Mouse (Mus musculus) adrenal gland, postnatal 10 days (tissue): ENCODE results near the gene Hsd17b7. TPM values are rescaled to one million over a fixed set of nuclear protein-coding genes. Genes with fewer than 3 reads are reported as not detected.

Source experiments
- DNase-seq: peaks from one replicate; pipeline ENCODE4 v3.0.0; 2021; ENCODE audit warnings: mixed read lengths
- total RNA-seq, 2 experiments: library from RNA; stranded (reverse); gene quantifications; 2 replicates each; pipeline ENCODE4 v1.2.3; 2021

Gene Hsd17b7
- total RNA-seq, 2 experiments from 2014 or later = 9.6 to 12.4 TPM

DNA sequence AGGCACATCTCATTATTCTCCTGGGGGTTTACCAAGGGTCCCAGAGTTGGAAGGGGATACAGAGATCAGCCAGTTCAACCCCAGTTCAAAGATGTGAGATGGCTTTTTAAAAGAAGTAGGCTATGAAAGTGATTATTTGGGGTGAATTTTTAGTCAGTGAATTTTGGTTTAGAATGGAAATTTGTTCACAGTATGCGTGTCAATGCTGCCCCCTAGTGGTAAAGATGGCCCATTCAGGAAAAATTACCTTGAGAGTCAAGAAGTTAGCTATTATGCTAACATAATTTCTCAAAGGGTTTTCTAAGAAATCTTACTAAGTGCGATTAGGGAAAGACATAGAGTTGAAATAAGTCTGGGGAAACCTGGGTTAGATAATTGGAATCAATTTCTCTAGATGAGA is 29.7 kb downstream of the Hsd17b7 start:
- peak; percentile 68 for DNase-seq

DNA sequence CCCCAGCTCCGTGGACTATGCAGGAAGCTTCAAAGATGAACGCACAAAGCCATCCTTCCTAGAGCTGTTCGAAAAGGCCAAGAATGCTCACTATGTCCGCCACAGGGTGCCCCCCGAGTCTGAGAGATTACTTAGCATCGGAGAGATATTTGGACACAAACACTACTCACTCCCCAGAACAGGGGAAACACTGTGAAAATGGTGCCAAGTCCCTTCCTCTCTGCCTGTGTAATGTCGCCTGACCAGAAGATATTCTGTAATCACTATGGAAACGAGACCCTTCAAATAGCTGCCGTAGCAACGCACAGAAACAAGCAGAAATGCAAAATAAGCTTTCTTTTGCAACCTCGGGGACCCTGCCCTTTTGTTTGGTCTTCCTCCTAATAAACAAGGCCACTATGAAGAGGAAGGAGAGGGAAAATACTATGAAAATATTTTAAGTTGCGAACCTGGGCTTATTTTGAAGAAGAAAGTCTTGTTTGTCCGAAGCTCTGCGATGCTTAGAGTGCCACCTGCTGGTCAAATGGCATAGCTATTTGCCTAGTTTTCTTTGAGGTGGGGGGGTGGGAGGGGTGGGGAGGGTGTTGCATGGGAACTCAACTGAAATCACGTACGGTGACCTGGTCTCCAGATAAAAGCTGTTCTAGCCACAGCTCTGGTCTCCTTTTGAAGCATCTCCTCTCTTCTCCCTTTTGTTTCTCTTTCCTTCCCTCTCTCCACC is 34.9 kb downstream of the Hsd17b7 start:
- peak; percentile 64 for DNase-seq

DNA sequence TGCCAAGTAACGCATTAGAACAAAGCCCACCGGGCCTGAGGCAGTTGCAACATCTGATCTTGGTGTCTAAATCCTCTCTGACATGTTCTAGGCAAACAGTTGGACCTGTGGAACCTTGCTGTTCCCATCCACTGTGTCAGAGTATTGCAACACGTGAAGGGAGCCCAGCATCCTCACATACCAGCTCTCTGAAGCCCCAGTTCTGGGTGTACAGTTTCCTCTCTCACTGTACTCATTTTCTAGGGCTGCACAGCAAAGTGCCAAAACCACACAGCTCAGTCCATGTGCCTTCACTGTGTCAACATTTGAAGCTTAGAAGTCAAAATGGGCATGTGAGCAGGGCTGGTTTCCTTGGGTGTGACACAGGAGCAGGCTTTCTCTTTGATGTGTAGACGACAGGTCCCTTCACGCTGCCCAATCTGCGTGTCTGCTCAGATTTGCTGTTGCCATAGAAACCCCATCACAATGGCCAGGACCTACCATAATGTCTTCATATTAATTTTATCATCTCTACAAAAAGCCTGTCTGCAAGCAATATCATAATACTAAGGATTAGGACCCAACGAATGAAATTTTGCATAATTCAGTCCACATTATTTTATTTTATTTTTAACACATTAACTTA is 36.8 kb downstream of the Hsd17b7 start:
- no peak for DNase-seq

DNA sequence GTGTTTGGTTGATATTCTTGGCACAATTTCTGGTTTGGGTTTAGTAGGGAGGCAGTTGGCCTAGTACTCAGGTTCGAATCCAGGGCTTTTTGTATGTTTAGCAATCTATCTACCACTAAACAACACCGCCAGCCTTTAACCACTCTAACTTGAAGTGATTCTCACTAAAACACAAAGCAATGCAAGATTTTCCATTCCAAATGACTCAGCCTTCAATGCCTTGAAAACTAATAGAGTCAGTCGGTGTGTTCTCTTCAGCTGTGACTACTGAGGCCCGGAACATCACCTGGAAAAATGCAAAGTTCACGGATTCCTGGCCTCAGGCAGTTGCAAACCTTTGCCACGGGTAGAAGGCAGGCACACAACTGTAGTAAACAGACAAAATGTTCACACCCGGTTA is 37.3 kb downstream of the Hsd17b7 start:
- no peak for DNase-seq

DNA sequence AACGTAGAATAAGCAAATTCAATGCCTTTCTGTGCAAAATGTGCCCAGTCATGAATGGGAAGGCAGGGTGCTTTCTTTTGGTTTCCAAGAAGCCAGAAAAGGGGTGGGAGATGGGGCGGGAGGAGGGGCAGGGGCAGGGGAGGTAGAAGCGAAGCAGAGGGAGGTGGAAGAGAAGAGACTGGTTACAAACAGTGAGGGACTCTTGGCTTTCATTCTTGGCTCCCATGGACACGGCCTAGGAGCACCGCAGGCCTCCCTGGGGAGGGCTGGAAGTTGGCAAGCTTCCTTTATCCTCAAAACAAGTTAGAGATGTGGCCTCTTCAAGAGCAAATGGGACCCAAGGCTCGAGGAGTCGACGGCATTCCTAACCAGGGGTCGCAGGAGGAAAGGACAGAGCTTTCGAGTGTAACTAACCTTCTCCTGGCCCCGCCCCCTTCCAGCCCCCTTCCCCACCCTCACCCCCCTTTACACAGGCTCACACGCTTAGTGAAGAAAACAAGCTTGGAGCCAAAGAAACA is 40.5 kb downstream of the Hsd17b7 start, which contains the start of gene Ccdc190:
Ccdc190 (plus strand) TSS at position 195 of the 518 bp plus-strand sequence.
- DNase-seq = peak; percentile 74

DNA sequence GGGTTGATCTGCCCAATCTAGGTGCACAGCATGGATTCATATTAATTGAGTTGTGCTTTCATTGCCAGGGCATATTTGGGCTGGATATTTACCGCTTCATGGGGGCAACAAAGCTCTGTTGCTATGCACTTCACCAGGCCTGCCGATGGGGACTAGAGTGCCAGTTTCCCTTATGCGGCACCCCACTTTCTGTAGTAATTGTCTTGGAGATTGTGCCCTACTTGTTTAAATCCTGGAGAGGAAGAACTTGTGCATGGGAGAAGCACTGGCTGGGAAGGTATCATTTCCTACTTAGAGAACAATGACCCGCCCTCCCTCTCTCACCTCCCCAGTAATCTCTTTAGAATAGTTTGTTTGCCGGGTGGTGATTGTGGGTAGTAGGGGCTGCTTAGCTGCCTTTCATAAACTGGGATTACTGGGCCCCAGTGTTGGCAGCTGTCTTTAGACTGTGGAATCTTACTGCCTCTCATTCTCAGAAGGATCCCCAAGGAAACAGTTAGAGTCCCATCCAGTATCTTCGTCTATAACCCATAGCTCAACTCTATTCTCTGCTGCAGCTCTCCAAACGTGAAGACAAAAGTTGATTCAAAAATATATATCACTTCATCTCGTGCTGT is 41.2 kb downstream of the Hsd17b7 start:
- no peak for DNase-seq

DNA sequence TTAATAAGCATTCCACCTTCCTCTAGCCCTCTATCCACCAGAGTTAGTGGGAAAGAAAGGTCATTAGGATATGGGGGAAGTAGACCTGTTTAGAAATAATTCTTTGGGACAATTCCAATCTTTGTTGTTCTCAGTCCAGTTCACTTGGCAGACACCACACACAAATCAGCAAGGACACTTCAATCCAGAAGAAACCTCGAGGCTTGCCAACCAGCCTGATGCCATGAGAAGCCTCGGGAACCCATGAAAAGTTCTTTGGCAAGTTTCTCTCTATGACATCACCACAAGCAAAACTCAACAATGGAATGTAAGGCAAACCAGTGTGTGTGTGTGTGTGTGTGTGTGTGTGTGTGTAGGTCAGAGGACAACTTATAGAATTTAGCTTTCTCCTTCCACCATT is 44.5 kb downstream of the Hsd17b7 start:
- DNase-seq = peak; percentile 53

DNA sequence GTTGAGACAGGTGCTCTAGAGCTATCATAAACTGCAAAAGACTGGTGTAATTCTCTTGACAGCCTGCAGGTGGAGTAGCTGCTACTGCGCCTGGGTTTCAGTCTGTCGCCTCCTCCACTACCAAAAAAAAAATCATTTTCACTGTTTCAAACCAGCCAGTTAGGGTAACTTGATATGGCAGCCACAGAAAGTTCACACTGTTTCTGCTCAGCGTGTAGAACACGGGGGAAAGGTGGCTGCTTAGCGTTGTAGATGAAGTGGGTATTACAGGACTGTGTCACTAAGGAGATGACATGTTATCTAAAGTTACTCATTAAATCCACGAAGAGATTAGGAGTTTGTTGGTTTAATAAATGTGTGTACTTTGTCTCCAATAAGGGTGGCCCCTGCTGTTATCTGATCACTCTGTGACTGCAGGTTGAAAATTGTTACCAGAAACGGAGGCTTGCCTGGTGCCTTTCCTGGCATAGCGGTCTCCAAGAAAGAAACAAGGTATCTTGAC is 47.3 kb downstream of the Hsd17b7 start:
- peak; percentile 59 for DNase-seq

DNA sequence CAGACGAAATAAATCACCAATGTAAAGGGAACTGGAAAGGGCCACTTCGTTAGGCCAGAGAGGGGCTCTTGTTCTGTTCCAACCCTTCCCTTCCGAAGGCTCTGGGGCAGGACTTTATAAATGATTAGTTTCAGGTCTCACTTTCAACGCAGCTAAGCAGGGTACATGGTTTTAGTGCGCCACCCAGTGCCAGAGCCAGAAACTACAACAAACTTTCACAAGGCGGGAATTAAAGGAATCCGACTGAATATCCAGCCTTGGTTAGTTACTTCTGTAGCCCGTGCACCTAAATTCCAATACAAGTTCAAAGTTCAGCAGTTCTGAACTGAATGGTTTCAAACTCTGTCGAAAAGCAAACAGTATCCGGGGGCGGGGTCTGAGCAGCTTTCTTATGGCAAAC is 49.8 kb downstream of the Hsd17b7 start:
- DNase-seq = peak; percentile 88

DNA sequence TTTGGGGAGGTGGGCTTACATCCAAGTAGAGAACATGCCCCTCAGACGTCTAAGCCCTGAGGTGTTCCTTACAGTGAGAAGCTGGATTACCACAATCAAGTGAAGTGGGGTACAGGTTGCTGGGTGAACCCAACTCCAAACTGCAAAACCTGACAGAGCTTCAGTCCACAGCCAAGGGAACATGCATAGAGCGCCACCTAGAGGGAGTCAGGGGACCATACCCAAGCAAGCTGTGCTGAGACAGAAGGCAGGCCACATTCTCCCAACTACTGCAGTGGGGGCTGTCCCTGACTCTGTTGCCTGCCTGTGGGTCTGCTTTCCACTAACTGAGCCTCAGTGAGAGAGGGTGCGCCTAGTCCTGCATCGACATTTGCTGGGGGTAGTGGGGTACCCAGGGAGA is 51.0 kb downstream of the Hsd17b7 start:
- peak; percentile 77 for DNase-seq

DNA sequence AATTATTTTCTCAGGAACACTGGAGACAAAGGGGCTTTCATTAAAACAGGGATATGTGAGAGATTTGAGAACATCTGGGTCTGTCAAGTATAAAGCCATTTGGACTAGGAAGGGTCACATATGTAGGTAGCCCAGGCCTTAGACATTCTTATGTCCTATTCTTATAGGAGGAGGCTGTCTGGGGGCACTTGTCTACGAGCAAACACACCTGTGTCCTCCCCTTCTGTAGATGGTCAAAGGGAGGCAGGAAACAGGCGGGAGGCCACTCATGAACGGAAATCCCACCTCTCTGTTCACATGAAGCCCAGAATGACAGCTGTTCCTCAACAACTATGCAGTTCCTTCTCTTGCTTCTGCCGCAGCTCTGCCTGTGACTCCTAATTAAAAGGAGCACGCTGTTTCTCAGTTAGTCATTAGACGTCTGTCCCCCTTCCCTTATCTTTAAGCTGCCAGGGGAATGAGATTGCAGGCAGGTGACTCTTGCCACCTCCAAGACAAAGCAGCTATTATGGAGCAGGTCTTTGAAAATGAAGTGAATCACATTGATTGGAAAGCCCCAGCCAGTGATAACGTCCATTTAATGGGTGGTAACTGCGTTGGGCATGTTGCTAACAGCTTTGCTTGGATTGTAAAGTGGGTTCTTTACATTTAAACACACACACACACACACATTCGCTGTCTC is 51.8 kb downstream of the Hsd17b7 start:
- DNase-seq = no peak

DNA sequence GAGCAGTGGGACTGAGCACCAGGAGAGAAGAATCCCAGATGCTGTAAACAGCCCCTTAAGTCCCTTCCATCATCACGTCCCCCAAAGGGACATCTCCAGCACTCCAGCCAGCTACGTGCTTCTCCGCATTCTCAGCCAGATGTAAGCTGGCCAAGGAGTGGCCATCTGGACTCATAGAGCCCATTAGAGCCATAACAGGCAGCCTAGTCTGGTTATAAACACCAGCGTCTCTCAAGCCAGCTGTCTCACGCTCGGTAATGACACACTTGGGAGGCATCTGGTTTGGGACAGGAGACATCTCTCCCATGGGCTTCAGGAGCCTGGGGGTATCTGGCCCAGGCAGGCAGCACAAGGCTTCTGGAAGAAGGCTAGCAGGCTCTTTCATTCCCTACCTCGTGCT is 52.4 kb downstream of the Hsd17b7 start:
- DNase-seq = peak; percentile 17

DNA sequence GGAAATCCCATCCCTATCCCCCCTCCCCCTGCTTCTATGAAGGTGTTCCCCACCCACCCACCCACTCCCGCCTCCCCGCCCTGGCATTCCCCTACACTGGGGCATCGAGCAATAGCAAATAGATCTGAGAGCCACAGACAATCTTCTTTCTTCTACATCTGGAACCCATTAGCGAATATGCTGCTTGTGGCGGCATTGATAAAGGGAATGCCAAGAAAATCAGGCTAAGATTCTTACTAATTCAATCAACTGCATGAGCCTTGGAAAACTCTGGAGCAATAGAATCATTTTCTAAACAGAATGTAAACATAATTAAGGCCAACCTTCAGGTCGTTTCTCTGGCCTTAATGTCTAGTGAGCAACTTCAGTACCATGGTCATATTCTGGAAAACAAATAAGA is 57.5 kb downstream of the Hsd17b7 start:
- no peak for DNase-seq

DNA sequence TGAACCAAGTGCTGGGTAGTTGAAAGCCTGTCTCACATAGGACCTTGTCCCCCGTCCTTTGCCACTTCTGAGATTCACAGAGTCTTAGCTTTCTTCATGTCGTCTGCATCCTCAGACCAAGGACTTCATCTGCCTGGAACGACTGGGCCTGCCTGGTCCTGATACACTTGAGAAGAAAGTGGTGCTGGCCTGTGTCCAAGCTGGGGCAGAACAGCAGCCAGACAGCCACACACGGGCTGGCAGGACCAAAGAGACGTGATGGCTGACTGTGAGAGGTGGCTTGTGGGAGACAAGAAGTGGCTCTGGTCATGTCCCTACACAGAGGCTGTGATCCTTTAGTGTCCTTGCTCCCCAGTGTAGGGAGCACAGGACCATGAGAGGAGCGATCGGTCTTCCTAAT is 58.3 kb downstream of the Hsd17b7 start:
- no peak for DNase-seq

DNA sequence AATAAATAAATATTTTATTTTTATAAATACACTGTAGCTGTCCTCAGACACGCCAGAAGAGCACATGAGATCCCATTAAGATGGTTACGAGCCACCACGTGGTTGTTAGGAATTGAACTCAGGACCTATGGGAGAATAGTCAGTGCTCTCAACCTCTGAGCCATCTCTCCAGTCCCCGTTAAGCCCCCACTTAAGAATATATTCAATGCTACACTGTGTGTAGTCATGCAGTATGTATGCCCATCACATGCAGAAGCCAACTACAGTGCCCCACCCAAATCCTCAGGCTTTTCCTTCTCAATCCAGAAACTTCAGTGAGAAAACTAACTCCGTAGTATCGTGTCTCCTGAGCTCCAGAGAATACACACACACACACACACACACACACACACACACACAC is 59.4 kb downstream of the Hsd17b7 start:
- no peak for DNase-seq

DNA sequence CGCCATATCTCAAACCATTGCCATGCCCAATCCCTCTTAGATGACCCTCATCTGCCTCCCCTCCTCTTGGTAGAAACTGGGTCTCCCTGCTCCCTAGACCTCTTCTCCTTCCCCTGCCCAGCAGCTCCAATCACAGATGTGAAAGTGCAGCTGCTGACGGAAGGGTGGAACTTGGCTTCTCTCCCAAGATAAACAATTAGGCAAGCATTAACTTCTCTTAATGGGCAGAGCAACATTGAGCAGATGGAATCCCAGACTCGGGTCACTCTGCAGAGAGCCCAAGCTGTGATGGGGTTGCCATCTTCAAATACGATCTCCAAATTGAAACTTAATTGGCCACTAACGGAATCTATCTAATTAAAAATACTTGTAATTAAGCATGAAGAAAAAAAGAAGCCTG is 59.9 kb downstream of the Hsd17b7 start:
- DNase-seq = no peak

DNA sequence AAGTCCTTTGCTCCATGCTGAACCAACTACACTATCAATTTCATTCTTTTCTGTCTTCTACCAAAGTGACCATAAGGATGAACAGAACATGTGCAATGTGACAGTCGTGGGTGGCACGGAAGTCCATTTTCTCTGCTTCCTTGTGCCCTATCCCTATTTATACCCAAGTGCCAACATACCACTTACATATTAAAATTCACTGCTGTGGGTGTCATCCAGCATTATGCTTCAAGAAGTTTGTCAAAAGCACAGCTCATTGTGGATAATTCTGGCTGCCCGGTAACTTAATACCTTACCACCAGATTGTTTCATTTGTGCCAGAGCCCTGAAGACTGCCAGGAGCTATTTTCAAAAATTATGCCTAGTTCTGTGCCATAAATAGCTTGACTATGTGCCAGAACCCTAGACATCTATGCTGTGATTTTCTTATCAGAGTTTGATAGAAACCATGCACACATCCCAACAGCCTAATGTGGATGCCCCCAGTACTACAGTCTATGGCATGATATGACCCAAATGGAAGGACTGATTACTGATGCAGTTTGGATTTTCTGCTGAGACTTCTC is 68.2 kb downstream of the Hsd17b7 start:
- DNase-seq = no peak

Other genes with a start within 250 kb of the Hsd17b7 start
- gene Rgs4, start 221.6 kb downstream of the Hsd17b7 start, total RNA-seq = 10 to 100 TPM; 32.8 to 38.5 TPM
- not detected for gene Ccdc190, start 40.6 kb downstream of the Hsd17b7 start, total RNA-seq
- gene Ddr2, start 141.5 kb upstream of the Hsd17b7 start, total RNA-seq = 10 to 100 TPM; 23.7 to 28.7 TPM
- 10 to 100 TPM; 55.3 to 61.6 TPM for gene Uap1, start 205.7 kb upstream of the Hsd17b7 start, total RNA-seq
- gene Uhmk1, start 246.2 kb upstream of the Hsd17b7 start, total RNA-seq = 10 to 100 TPM; 47.5 to 48.9 TPM